Mouse (Mus musculus): ENCODE measurements at regions not wholly inside any gene's neighbourhood (a gene's known extent, or its start where the extent isn't known, plus 50 kb on each side); places are given as distances from the start of the nearest gene placed in this dataset.

DNA sequence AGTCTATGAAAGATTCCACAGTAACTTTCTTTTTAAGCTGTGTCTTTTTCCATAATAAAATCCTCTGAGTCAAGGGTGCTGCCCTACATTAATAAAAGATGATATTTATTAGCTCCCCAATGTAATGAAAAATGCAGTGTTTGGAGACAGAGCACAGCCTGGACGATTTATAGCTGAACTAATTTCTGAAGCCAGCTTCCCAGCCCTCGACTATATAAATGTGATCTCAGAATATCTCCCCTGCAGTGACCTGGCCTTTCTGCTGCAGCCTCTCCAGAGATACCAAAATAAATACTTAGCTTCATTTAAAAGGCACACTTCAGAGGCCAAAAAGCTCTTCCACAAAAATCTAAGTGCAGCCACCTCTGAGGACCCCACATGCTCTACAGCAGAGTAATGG lies 534.7 kb downstream of the Zfp619 start:
- in situ Hi-C loops (cut with MboI; ENCODE audit: unreplicated experiment in 2 of 2), result no loop called here

GRCm38 (mm10) chr7:40058836-40059235 lies 541.3 kb downstream of the Zfp619 start:
- in situ Hi-C loops (cut with MboI; ENCODE audit: unreplicated experiment in 2 of 2), result no loop called here

GRCm38 (mm10) chr7:40064631-40065030 lies 547.1 kb downstream of the Zfp619 start:
- in situ Hi-C loops (cut with MboI; ENCODE audit: unreplicated experiment in 2 of 2), result no loop called here

DNA sequence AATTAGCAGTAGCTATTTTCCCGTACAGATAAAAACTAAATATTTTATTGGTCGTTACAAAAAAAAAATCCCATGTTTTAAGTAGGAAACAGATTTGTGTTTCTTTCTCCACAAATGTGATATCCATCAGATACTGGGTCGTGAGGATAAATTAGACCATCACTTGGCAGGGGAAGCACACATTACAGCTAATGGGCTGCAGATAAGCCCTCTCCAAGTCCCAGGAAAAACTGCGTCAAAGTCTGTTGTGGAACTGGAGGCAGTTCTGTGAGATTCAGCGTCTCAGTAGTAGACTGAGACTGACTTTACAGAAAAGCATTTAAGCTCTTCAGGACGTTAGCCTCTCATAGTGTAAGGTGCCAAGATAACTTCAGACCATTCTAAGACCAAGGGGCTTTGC lies 548.0 kb downstream of the Zfp619 start:
- in situ Hi-C loops (cut with MboI; ENCODE audit: unreplicated experiment in 2 of 2), result no loop called here

DNA sequence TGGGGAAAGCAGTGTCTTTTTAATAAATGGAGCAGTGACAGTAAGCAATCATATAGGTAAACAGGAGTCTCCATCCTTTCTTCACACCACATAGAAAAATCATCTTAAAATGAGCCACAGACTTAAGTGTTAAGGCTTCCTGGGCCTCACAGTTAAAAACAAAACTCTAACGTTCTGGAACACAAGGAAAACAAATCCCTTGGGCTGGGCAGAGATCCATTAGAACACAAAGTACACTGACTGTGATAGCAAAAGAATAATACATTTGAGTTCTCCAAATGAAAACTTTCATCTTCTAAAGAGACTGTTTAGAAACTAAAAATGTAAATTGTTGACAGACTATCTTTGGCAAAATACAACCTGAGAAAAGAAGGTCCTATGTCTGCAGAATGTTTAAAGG lies 549.8 kb downstream of the Zfp619 start:
- in situ Hi-C loops (cut with MboI; ENCODE audit: unreplicated experiment in 2 of 2), result no loop called here

DNA sequence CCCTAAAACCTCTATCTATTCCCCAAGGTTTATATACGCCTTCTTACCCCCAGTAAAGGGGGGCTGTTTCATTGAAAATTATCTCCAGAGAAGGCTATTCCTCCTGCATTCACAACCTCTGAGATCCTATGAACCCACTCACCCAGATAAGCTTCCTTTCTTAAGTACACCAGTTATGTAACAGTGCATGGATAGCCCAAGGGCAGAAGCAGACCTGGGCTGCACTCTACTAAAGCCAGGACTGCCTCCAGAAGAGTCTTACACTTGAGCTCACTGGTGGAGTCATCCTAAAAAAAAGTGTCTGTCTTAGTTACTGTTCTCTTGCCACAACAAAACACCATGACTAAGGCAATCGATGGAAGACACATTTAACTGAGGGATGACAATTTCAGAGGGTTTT lies 553.7 kb downstream of the Zfp619 start:
- in situ Hi-C loops (cut with MboI; ENCODE audit: unreplicated experiment in 2 of 2), result no loop called here

DNA sequence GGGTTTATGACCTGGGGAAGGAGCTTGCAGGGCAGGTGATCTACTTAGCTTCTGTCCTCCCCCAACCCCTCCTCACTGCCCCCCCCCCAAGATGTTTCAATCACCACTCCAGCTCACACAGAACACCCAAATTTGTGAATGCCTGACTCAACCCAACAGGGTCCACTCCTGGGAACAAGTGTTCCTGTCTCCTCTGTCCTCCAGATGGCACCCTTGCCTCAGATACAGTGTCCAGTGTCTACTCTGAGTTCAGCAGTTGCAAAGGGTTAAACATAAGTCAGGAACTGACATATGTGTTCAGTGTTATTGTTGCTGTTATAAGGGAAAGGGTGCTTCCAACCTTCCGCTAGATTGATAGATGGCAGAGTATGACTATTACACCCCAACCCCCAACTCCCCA lies 554.9 kb downstream of the Zfp619 start:
- in situ Hi-C loops (cut with MboI; ENCODE audit: unreplicated experiment in 2 of 2), result no loop called here

- in situ Hi-C loops (cut with MboI; ENCODE audit: unreplicated experiment in 2 of 2), result no loop called here
These were observed 568.7 kb downstream of the Zfp619 start for GRCm38 (mm10) chr7:40086236-40086635.

DNA sequence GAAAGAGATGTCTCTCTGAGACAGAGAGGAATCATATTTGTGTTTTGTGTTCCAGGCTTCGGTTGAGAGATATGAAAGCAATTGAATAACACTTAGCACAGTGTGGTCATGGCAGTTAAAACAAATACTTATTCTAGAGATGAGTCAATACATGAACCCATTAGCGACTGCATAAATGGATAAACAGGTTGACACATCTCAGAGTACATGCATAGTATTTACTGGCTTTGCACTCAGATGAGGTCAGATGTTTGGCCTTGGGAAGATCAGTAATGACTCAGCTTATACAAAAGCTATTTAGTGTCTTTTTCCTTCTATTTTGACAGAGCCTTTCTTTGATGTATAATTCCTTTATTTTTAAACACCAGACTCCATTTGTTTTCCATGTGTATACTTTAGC lies 579.5 kb downstream of the Zfp619 start:
- in situ Hi-C loops (cut with MboI; ENCODE audit: unreplicated experiment in 2 of 2), result no loop called here

- in situ Hi-C loops (cut with MboI; ENCODE audit: unreplicated experiment in 2 of 2), result no loop called here
These were observed 585.7 kb downstream of the Zfp619 start for GRCm38 (mm10) chr7:40103057-40103945.

GRCm38 (mm10) chr7:40142906-40143305 lies 625.3 kb downstream of the Zfp619 start:
- in situ Hi-C loops (cut with MboI; ENCODE audit: unreplicated experiment in 2 of 2), result no loop called here

- in situ Hi-C loops (cut with MboI; ENCODE audit: unreplicated experiment in 2 of 2), result no loop called here
These were observed 626.9 kb downstream of the Zfp619 start for GRCm38 (mm10) chr7:40144431-40144830.

GRCm38 (mm10) chr7:40177570-40177969 lies 660.0 kb downstream of the Zfp619 start:
- in situ Hi-C loops (cut with MboI; ENCODE audit: unreplicated experiment in 2 of 2), result no loop called here

GRCm38 (mm10) chr7:40195366-40195765 lies 677.8 kb downstream of the Zfp619 start:
- in situ Hi-C loops (cut with MboI; ENCODE audit: unreplicated experiment in 2 of 2), result no loop called here

GRCm38 (mm10) chr7:40202615-40203014 lies 685.0 kb downstream of the Zfp619 start:
- in situ Hi-C loops (cut with MboI; ENCODE audit: unreplicated experiment in 2 of 2), result no loop called here

DNA sequence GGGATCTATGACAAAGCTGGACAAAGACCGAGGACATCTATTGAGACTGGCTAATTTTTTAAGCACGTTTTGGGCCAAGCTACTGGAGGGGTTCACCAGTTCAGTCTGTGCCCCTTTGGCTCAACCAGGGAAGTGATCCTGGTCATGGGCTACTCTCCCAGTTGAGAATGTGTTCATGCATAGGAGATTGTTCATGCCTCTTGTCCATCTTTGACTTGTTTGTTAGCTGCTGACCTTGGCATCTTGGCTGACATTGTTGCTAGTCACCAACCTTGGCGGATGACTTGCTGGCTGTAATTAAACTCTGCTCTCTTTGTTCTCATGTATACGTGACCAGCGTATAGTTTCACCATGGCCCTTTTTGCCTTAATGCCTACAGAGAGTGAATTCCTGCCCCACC lies 686.2 kb upstream of the Vstm2b start:
- in situ Hi-C loops (cut with MboI; ENCODE audit: unreplicated experiment in 2 of 2), result no loop called here

- in situ Hi-C loops (cut with MboI; ENCODE audit: unreplicated experiment in 2 of 2), result no loop called here
These were observed 685.6 kb upstream of the Vstm2b start for GRCm38 (mm10) chr7:40212576-40212975.

DNA sequence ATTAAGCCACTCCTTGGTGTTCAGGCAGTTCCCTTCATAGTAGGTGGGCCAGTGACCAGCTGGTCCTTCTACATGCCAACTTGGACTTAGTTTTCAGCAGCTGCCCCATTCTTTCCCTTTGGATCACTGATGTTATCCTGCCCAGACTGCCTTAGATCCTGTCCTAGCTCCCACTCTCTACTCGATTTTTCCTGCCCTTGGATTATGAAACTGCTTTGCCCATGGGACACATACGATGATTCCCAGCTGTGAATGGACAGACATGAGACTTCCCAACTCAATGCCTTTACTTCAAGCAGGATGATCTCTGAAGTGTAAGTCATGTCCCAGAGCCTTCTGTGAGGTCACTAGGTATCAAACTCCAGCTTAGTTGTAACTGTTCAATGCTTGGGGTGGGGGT lies 684.5 kb upstream of the Vstm2b start:
- in situ Hi-C loops (cut with MboI; ENCODE audit: unreplicated experiment in 2 of 2), result no loop called here

DNA sequence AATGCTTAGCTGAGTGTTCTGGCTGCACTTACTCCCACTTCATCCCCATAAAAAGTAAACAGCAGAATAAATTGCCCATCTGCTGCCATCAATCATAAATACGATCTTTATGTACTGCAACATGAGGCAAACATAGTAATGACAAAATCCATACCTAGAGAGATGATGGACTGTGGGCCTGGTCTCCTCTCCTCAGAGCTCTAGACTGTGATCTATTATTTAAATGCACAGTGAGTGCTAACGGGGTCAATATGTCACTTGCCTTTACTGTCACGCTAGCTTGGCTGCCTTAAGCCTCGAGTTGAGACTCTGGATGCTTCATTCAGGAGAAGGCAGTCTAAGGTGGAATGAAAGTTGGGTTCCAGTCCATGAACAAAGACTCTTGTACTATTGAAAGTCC lies 683.7 kb upstream of the Vstm2b start:
- in situ Hi-C loops (cut with MboI; ENCODE audit: unreplicated experiment in 2 of 2), result no loop called here

- in situ Hi-C loops (cut with MboI; ENCODE audit: unreplicated experiment in 2 of 2), result no loop called here
These were observed 682.9 kb upstream of the Vstm2b start for GRCm38 (mm10) chr7:40215271-40215670.

GRCm38 (mm10) chr7:40220549-40220948 lies 677.6 kb upstream of the Vstm2b start:
- in situ Hi-C loops (cut with MboI; ENCODE audit: unreplicated experiment in 2 of 2), result no loop called here

GRCm38 (mm10) chr7:40245188-40245587 lies 652.9 kb upstream of the Vstm2b start:
- in situ Hi-C loops (cut with MboI; ENCODE audit: unreplicated experiment in 2 of 2), result no loop called here

DNA sequence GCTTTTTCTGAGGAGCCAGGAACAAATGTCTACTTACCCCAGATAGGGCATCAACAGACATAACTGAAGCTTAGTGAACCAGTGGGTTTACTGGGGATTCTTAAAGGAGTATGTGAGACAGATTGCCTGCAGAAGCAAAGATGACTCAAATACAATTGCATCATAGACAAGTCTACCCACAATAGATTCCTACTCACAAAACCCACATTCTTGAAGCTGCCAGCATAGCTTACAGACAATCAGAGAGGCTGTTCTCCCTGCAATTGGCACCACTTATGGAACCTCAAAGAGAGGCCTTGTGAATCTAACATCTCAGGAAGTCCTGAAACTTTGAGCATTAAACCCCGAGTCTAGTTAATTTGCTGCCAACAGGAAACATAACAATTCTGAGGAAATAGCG lies 649.6 kb upstream of the Vstm2b start:
- in situ Hi-C loops (cut with MboI; ENCODE audit: unreplicated experiment in 2 of 2), result no loop called here

Data from v-Abl transformed pro-B cells (cell line).